Mouse (Mus musculus) kidney, postnatal 25 days (tissue): Measurements from ENCODE around the gene Slc11a1.
"Not testable (repeated sequence)": the region's sequence is repeated elsewhere in the genome, so short reads cannot be mapped to it uniquely, and the experiment has no call there.

Experiments
- DNase-seq, 2 experiments: peaks; one replicate each; pipeline ENCODE4 v3.0.0; 2021; ENCODE audit warnings: mixed read lengths in 2 of 2

The Slc11a1 gene

GRCm38 (mm10) chr1:74374980-74375379 is at the start of gene Slc11a1:
Slc11a1 (plus strand) TSS chr1:74375195.
- peak in 1 of 2 experiments; percentile 31 for DNase-seq

- not testable (repeated sequence) for DNase-seq
Measured at GRCm38 (mm10) chr1:74326916-74327315, 48.1 kb upstream of the Slc11a1 start.

DNA sequence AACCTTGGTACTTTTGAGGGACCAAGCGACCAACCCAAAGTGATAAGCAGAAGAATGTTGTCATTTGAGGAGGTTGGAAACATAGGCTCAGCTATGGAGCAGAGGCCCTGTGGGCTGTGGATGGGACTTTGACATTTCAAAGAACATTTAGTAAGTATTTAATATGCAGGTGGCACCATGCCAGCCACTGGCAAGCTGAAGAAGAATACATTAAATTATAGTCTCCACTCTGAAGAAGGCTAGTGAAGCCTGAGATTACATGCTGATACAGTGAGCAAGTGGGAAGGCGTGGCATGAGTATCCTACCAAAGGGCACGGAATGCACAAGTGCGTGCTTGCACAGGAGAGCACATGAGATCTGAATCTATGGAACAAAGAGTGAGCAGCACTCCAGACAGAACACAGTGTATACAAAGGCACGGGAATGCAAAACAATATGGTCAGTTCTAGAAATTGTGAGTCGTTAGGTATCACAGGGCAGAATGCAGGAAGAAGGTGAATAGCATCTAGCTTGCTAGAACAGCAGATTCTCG is 45.0 kb upstream of the Slc11a1 start:
- DNase-seq: peak; percentile 49

- peak; percentile 10 to 62 for DNase-seq
Measured at GRCm38 (mm10) chr1:74331046-74331681, 43.8 kb upstream of the Slc11a1 start.

DNA sequence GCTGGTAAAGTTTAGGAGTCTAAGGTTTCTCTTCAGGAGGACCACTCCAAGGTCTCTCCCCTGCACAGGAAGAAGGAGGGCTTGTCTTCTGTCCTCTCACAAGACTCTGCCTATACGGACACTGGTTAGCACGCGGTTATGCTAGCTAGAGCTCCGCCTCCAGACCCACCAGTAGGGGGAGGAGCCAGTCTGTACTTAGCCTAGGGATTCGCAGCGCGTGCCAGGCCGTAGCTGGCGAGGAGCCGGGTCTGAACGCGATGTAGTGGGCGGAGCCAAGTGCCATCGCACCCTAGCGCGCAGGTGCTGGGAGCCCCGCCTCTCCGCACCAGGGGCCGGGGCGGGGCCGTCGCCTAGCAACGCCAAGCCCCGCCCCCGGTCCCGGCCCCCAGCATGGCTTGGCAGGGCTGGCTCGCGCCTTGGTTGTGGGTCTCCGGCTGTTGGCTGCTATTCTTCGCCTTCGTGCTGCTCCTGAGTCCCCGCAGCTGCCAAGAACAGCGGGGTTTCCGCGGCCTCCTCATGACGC is 42.7 kb upstream of the Slc11a1 start:
- peak; percentile 98 for DNase-seq

- peak; percentile 30 to 54 for DNase-seq
Measured at GRCm38 (mm10) chr1:74332930-74333329, 42.1 kb upstream of the Slc11a1 start.

DNA sequence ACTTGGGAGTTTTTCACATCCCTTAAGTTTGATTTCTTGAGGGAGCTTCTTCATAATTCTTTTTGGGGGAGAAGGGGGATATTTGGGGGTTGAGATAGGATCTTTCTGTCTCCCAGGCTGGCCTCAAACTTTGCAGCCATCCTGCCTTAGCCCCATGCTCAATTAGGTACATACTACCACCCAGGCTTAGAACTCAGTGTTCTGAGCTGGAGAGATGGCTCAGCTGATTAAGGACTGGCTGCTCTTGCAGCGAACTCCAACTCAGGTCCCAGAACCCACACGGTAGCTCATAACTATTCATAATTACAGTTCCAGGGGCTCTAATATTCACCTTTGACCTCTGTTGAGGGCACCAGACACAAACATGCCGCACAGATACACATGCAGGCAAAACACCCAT is 40.4 kb upstream of the Slc11a1 start:
- peak in 1 of 2 experiments; percentile 36 for DNase-seq

- DNase-seq: peak in 1 of 2 experiments; percentile 44
Measured at GRCm38 (mm10) chr1:74335033-74335432, 40.0 kb upstream of the Slc11a1 start.

DNA sequence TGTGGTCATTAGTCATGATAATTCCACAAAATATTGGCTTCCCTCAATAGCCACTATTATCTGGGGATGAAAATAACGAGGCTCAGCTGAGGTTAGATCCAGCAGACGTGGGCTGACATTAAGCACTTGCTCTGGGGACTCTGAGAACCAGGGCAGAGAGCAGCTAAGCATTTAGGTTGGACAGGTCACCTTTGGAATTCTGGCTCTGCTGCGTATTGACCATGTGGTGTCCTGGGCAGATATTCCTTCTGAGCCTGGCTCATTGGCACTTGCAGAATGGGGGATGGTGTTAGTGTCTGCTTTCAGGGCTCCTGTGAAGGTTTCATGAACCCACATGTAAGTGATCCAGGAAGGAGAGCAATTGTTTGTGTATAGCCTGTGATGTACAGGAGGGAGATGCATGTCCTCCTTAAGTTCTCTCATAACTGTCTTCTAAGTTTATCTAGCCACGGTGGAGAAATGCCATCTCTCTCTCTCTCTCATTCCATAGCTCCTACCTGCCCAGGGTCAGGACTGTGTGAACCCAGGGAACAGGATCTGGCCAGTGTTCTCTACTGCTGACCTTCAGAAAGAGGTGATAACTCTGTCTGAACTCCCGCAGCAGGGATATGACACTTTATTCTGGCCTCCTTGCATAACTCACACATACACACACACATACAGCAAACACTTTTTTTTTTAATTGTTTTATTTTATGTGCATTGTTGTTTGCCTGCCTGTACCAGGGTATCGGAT is 39.4 kb upstream of the Slc11a1 start:
- peak; percentile 30 to 59 for DNase-seq

GRCm38 (mm10) chr1:74337241-74337771 is 37.7 kb upstream of the Slc11a1 start:
- DNase-seq: no peak

DNA sequence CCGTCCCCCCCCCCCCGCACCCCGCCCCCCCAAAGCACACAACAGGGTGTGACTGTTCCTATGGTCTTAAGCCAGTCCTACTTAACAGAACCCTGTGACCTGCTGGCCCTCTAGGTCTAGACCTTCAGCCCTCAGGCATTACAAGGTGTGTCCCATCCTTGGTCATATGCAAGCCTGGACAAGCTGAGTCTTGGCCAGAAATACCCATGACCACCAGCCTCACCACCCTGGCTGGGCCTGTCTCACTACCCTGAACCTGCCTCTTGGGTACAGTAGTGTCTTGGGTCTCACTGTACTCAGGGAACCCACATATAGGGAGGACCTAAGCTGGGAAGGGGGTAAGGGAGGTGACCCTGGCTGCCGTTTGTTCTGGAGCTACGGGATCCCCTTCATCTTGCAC is 37.0 kb upstream of the Slc11a1 start:
- DNase-seq: no peak

DNA sequence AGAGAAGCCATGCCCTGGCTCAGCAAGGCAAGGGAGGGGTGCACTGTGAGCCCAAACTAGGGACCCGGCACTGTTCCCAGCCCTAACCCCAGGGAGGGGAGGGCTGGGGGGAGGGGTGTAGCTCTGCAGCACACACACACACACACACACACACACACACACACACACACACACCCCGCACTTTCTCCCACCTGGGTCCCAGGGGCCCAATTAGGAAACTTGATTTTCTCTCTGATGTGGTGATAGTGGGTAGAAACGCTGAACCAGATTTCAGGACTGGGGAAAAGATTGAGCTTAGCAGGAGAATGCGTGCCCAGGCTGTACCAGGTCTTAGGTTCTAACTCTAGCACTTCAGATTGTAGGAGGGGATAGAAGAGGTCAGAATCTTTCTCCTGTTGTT is 36.4 kb upstream of the Slc11a1 start:
- no peak for DNase-seq

- no peak for DNase-seq
Measured at GRCm38 (mm10) chr1:74339917-74340316, 35.1 kb upstream of the Slc11a1 start.

DNA sequence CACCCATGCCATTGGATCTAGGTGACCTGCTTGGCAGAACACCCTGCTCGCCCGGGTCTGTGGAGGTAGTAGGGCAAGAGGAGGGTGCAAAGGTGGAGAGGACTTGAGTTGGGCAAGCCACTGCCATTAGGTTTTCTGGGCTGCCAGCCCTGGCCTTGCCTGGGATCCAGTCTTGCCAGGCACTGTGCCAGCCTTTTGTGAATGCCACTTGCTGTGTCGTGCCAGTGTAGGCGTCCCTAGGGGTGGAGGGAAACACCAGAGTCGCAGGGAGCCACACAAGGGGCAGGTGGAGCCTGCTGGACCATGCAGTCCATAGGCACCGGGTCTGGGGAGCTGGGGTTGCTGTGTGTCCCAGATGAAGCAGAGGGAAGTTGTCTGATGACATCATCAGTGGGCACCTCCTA is 34.6 kb upstream of the Slc11a1 start:
- DNase-seq: peak; percentile 86 to 93

- not testable (repeated sequence) for DNase-seq
Measured at GRCm38 (mm10) chr1:74340992-74341391, 34.0 kb upstream of the Slc11a1 start.

GRCm38 (mm10) chr1:74341898-74342297 is 33.1 kb upstream of the Slc11a1 start:
- no peak for DNase-seq

- DNase-seq: peak in 1 of 2 experiments; percentile 59
Measured at GRCm38 (mm10) chr1:74342308-74342707, 32.7 kb upstream of the Slc11a1 start.

- peak; percentile 62 to 81 for DNase-seq
Measured at GRCm38 (mm10) chr1:74343161-74343560, 31.8 kb upstream of the Slc11a1 start.

DNA sequence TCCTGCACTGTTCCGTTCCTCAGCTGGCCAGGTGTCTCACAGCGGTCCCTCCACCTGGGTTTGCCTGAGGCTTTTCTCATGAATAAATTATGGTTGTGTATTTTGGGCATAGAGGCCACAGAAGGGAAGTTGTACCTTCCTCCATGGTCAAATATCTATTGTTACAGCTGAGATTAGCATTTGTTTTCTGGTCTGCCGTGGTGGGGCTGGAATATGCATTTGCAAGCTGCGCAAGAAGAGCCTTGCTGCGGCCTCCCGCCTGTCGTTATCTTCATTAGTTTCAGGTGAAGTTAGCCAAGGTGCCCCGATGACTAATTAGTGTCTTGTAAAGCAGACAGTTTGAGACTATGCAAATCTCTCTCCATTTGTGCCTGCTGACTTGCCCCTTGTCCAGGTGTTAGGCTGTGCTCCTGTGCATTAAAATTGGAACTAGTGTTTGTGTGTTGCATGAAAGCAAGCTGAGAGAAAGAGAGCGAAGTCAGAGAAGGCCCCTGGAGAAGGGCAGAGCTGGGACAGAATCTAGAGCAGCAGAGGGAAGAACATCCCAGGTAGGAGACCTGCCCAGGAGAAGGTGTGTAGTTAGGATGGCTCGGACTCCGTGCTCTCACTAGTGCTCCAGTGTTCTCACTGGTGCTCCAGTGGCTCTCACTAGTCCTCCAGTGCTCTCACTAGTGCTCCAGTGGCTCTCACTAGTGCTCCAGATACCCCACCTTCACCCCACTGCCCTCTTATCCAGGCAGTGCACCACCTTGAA is 30.7 kb upstream of the Slc11a1 start:
- no peak for DNase-seq

DNA sequence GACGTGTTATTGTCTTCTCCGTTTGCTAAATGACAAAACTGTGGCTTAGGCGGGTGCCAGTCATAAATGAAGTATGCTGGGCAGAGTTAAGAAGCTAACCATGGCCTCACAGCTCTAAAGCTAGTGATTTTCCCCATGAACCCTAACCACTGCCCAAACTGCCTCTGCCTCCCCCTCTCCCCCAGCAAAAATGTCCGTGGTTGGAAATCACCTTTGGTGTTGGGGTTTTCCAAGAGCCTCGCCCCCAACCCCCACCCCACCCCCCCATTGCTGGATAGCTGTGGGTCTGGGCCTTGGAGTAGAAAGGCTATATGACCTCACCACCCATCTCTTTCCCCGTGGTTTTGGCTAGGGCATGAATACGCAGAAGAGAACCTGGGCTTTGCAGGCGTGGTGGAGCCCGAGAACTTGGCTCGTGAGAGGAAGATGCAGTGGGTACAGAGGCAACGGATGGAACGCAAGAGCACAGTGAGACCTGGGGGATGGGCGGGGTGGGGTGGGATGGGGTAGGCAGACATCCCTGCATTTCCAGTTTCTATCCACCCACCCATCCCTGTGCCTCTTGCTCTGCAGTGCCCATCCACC is 23.7 kb upstream of the Slc11a1 start:
- no peak for DNase-seq

GRCm38 (mm10) chr1:74352532-74353096 is 22.4 kb upstream of the Slc11a1 start:
- DNase-seq: no peak
